Mouse (Mus musculus): ENCODE measurements around the gene Elp5.
"Not testable (repeated sequence)": the region's sequence is repeated elsewhere in the genome, so short reads cannot be mapped to it uniquely, and the experiment has no call there.

The Elp5 gene

DNA sequence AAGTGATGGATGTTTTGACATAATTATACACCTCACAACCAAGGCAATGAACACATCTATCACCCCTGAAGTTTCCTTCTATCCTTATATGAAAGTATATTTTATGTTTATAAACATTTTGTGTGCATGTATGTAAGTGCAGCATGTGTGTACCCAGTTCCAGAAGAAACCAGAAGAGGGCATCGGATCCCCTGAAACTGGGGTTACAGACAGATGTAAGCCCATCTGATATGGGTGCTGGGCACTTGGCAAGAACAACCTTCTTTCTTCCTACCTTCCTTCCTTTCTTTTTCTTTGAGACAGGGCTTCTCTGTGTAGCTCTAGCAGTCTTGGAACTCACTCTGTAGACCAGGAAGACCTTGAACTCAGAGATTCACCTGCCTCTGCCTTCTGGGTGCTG is 26.1 kb downstream of the Elp5 start:
- DNase-seq (ENCODE audit: low spot score in 2 of 2) = no peak

DNA sequence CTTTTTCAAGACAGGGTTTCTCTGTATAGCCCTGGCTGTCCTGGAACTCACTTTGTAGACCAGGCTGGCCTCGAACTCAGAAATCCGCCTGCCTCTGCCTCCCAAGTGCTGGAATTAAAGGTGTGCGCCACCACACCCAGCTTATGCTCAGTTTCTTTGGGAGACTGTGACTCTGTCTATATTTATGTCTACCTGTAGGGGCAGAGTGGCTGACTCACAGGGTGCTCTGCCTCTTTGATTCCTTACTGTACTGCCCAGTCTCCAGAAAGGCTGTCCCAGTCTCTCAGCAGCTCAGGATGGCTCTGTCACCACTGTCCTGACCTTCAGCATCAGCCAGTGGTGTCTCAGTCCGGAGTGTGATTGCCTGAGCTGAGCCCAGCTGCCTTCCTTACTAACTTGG is 26.7 kb downstream of the Elp5 start:
- not testable (repeated sequence) for DNase-seq (ENCODE audit: low spot score in 2 of 2)

GRCm38 (mm10) chr11:69953267-69953915 is 28.9 kb downstream of the Elp5 start:
- DNase-seq (ENCODE audit: low spot score in 2 of 2) = no peak

DNA sequence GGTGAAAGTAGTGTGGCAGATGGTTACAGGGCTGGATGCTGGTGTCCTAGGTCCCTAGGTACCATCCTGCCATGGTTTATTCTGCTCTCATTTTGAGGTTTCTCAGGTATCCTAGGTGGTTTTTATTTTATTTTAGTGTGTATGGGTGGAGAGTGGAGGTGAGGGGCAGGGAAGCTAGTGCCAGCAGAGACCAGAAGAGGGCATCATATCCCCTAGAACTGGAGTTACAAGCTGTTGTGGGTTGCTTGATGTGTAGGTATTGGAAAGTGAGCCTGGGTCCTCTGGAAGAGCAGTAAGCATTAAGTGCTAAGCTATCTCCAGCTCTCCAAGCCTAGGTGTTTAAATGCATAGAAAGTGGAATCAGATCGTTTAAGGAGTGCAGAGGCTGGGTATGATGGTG is 30.0 kb downstream of the Elp5 start:
- no peak for DNase-seq (ENCODE audit: low spot score in 2 of 2)

- no peak for DNase-seq (ENCODE audit: low spot score in 2 of 2)
Observed at GRCm38 (mm10) chr11:69950807-69951459, 31.4 kb downstream of the Elp5 start.

GRCm38 (mm10) chr11:69948763-69949150 is 33.6 kb downstream of the Elp5 start:
- DNase-seq (ENCODE audit: low spot score in 2 of 2) = peak; percentile 72 to 87

GRCm38 (mm10) chr11:69948066-69948762 is 34.1 kb downstream of the Elp5 start, which contains the start of gene Slc2a4:
Slc2a4 (minus strand) TSS chr11:69948188.
- peak; percentile 66 to 92 for DNase-seq (ENCODE audit: low spot score in 2 of 2)

GRCm38 (mm10) chr11:69947337-69948065 is 34.8 kb downstream of the Elp5 start:
- no peak for DNase-seq (ENCODE audit: low spot score in 2 of 2)

DNA sequence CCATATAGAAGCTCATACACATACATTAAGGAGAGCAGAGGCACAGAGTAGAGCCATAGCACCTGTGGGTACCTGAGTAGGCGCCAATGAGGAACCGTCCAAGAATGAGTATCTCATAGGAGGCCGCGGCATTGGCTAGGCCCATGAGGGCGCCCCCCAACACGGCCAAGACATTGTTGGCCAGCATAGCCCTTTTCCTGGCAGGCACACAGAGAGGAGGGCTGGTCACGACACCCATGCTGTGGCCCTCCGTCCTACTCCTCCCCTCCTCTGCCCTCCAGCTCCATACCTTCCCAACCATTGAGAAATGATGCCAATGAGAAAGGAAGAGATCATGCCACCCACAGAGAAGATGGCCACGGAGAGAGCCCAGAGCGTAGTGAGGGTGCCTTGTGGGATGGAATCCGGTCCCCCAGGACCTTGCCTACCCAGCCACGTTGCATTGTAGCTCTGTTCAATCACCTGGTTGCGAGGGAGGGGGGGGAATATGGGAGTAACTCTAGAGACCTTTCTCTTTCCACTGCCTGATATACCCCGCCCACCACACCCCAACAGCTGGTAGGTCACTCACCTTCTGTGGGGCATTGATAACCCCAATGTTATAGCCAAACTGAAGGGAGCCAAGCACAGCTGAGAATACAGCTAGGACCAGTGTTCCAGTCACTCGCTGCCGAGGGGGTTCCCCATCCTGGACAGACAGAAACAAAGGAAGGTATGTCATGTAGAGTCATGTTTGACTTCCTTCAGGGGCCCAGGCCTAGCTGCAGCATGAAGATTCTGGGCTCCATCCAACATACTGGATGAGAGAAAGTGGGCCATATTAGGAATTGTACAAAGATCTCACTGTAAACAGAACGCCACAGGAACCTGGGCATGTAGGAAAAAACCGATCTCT is 36.1 kb downstream of the Elp5 start:
- DNase-seq (ENCODE audit: low spot score in 2 of 2) = no peak

DNA sequence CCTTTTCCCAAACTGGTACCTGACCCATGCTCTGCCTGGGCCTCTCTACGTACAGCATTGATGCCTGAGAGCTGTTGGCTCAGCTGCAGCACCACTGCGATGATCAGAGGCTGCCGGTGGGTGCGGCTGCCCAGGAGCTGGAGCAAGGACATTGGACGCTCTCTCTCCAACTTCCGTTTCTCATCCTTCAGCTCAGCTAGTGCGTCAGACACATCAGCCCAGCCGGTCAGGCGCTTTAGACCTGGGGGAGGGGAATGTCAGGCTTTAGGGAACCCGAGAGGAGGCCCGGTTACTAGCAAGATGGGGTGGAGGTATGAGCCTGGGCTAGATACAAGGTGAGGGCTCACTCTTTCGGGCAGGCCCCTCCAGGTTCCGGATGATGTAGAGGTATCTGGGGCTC is 37.1 kb downstream of the Elp5 start:
- DNase-seq (ENCODE audit: low spot score in 2 of 2) = no peak

DNA sequence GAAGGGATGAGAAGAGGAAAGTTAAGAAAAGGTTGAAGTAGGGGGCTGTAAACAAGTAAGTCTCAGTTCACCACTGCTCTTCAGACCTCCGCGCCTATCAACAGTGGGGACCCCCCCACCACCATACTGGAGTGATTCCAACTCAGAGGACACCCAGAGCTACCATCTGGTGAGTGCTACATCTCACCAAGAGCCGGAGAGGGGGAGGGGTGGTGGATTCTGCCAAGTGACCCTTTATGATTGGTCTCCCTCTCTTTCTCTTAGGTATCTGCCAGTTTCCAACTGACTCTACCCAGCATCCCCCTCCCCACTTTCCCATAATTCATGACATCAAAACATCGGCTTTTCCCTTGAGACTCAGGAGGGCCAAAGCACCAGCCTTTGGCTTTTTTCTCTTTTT is 41.4 kb downstream of the Elp5 start:
- DNase-seq (ENCODE audit: low spot score in 2 of 2) = peak in 1 of 2 experiments; percentile 66

- DNase-seq (ENCODE audit: low spot score in 2 of 2) = no peak
Observed at GRCm38 (mm10) chr11:69939731-69940130, 42.6 kb downstream of the Elp5 start.

DNA sequence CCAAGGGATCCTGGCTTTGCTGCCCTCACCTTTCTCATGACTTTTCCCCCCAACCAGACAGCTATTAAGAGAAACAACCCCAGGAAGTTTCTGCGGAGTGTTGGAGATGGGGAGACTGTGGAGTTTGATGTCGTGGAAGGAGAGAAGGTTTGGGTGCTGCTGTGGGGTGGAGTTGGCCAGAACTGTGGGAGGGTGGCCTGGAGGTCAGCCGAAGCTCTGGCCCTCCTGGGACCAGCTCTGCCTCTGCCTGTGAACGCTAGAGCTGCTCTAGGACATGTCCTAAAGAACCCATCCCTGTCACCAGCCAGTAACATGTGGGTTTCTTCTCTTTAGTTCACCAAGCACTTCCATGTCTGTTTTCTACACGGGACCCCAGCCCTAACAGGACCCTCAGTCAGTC is 43.1 kb downstream of the Elp5 start:
- no peak for DNase-seq (ENCODE audit: low spot score in 2 of 2)

DNA sequence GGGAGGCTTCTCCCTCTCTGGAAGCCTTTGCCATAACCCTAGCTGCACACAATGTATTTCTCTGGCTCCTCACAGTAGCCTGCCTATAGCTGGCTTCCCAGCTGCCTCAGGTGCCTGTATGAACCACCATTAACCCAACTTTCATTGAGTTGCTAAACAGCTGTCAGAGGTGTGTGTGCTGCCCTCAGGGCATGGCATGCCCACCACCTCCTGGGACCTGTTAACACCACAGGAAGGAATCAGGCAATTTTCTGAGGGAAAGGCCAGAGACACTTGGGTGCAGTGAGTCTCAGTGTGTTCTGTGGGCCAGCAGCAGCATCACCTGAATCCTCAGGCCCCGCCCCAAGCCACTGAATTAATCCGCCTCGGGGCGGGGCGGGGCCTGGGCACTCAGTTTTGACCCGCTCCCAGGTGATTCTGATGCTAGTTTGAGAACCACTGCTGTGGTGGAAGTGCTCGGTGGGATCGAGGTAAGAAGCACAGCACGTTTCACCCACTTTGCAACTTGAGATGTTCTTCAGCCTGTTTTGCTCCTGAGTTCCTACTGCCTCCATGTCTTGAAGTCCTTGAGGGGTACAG is 43.8 kb downstream of the Elp5 start:
- no peak for DNase-seq (ENCODE audit: low spot score in 2 of 2)

DNA sequence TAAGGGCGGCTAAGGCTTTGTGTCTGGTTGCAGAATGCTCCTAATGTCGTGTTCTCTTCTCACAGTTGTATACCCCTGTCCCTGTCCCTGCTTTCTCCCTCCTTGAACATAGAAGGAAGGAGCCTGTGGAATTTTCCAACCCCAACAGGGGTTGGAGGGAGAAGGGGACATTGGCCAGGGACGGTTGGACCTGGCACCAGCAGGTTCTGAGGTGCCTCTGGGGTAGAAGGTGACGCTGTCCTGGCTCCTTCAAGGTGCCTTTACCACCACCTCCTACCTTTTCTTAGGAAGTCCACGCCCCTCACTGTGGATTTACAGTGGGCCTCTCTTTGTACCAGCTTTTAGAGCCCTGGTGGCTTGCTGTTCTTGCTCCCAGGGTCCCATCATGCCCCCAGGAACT is 44.5 kb downstream of the Elp5 start:
- DNase-seq (ENCODE audit: low spot score in 2 of 2) = no peak

DNA sequence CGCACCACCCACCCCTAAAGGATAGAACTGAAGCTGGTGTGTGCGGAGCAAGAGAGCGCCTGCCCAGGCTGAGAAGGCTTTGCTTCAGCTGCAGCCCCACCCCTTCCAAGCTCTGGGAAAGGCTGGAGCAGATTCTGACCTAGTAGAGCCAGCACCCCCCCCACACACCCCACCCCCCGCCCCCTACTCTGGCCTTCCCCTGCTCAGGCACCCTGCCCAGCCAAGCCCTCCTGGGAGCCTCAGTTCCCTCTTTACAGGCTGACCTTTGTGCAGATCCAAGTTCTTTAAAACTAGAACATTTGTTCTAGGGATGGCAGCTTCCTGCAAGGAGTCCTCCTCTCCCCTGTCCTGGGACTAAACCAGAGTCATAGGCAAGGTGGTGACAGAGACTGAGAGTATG is 44.9 kb downstream of the Elp5 start:
- DNase-seq (ENCODE audit: low spot score in 2 of 2) = no peak

- DNase-seq (ENCODE audit: low spot score in 2 of 2) = no peak
Observed at GRCm38 (mm10) chr11:69936714-69937347, 45.5 kb downstream of the Elp5 start.

GRCm38 (mm10) chr11:69936156-69936555 is 46.2 kb downstream of the Elp5 start:
- peak in 1 of 2 experiments; percentile 35 for DNase-seq (ENCODE audit: low spot score in 2 of 2)

- peak; percentile 75 to 90 for DNase-seq (ENCODE audit: low spot score in 2 of 2)
Observed at GRCm38 (mm10) chr11:69935137-69935879, 47.0 kb downstream of the Elp5 start, which contains the start of gene Ybx2. Ybx2 (plus strand) TSS chr11:69935796.

GRCm38 (mm10) chr11:69934681-69935080 is 47.6 kb downstream of the Elp5 start:
- DNase-seq (ENCODE audit: low spot score in 2 of 2) = no peak
